Mouse (Mus musculus) T-cell, adult 2 months (primary cell): ENCODE results near the gene Lamc1.
"Not testable (repeated sequence)": the region's sequence is repeated elsewhere in the genome, so short reads cannot be mapped to it uniquely, and the experiment has no call there.

ENCODE experiments used
- DNase-seq: peaks from one replicate; pipeline ENCODE4 v3.0.0; 2022; ENCODE audit warnings: low spot score

Gene Lamc1

DNA sequence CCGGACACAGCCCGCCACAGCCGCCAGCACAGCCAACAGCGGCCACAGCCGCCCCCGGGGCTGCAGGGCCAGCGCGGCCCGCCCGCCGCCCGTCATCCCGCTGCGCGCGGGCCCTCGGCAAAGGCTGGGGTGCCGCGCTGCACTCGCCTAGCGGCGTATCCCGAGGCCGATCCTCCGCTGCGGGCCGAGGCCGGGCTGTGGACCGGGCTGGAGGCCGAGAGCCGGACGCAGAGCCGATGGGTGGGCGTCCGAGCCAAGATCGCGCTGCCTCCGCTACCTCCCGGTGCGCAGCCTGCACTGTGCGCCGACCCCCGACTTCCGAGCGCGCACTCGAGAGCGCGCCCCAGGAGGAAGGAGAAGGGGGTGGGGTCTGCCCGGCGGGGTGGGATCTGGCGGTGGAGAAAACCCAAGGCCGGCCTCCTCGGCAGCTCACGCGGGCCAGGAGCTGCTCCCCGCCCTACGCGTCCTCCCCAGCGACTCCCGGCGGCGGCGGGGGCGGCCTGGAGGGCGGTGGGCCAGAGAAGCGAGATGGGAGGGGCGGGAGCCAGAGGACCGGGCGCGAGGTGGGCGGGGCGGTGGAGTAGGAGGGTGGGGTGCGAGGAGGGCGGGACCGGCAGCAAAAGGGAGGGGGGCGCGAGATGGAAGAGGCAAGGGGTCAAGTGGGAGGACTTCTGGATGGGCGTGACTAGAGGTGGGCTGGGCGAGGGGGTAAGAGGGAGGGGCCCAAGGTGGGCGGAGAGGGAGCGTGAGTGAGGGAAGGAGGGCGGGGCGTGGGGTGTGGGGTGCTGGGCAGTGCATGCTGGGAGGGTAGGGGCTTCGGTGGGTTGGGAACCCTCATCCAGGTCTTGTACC lies at the start of gene Lamc1:
Gene Lamc1 (minus strand): TSS at position 343 of the 852 bp plus-strand sequence.
- DNase-seq, result peak; percentile 18

DNA sequence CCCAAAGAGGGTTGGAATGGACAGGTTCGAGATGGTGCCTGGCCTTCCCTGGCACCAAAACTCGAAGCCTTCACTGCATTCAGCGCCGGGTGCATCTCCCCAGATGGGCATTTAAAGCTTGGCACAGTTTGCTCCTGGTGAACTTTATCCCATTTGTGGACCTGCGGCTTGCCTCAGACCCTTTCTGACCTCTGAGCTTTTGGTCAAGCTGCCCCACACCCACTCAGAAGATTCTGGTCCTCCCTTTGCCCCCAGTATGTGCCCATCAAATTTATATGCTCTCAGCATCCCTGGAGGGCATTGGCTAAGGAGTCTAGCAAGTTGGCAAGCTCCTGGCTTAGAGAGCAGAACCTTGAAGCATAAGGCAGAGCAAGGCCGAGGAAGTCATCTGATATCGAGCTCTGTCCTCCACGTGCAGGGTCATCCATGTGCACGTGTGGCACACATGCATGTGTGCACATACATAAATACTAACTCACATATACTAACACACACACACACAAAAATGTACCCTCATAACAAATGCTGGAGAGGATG lies 48.2 kb upstream of the Lamc1 start:
- no peak for DNase-seq

DNA sequence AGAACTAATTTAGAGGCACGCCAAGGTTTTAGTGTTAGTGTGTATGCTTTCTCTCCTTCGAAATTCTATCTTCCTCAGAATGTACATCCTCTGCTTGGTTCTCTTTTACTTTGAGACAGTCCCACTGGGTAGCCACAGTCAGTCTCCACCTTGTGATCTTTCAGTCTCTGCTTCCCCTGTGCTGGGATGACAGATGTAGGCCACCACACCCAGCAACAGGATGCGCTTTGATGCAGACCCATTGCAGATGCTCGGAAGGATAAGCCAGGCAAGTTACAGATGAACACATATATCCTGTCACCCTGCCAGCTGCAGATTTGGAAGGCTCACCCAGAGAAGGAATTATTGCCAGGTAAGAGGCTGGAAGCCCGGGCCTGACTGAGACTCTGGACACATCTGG lies 47.2 kb upstream of the Lamc1 start:
- peak; percentile 27 for DNase-seq

DNA sequence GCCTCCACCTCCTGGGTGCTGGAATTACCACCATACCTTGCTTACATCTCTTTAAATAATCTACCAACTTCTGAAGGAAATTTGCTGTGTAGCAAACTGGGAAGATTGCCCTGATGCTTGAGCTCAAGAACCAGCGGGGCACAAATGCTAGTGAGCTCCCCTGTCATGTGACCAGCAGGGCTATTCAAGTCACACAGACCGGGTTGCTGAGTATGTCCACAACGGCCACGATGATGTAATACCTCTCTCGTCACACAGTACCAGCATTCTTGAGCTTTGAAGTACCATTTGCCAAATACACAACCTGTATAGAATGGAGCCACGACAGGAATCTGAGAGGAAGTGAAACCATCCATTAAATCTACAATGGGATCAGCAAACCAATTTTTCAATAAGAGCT lies 46.0 kb upstream of the Lamc1 start:
- no peak for DNase-seq

DNA sequence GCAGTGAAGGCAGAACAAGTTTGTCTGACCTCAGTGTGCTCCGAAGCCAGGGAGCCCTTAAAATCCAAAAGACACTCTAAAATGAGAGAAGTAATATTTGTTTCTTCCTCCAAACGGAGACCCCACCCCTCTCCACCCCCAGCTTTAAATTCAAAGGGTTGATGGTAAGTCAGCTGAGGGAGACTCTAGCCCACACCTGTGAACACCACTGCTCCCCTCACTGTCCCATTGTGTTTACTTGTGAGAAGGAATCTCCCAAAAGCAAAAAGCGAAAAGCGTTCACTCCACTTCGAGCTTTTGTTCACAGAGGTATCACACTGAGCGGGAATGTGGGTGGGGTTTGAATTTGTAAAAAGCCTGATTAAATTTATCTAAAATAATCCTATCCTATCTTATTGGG lies 43.9 kb upstream of the Lamc1 start:
- no peak for DNase-seq

DNA sequence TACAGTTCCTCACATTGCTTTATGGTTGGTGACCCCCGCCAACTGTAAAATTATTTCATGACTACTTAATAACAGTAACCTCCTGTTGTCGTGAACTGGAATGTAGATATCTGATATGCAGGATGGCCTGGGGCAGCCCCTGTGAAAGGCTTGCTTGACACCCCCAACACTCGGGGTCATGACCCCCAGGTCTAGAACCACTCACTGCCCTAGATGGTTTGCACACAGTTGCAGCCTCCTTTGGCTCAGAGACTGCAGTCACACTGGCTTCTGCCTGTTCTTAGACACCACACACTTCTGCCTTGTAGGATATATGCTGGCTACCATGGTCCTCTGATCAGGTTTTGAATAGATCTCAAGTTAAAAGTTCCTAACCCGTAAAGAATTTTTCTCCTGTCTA lies 41.5 kb upstream of the Lamc1 start:
- no peak for DNase-seq

DNA sequence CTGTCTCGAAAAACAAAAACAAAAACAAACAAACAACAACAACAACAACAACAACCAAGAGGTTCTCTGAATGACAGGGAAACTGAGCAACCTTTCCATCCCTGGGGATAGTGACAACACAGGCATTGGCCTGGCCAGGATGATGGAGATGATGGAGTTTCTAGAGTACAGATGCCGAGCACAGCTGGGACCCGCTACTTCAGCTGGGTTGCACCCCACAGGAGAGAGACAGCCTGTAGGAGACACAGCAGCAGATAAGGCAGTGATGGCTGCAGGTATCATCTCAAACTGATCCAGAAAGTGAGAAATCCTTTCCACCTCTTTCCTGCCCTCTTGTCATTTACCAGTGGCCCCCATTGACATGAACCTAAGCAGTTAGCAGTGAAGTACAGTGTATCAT lies 39.3 kb upstream of the Lamc1 start:
- DNase-seq, result no peak

DNA sequence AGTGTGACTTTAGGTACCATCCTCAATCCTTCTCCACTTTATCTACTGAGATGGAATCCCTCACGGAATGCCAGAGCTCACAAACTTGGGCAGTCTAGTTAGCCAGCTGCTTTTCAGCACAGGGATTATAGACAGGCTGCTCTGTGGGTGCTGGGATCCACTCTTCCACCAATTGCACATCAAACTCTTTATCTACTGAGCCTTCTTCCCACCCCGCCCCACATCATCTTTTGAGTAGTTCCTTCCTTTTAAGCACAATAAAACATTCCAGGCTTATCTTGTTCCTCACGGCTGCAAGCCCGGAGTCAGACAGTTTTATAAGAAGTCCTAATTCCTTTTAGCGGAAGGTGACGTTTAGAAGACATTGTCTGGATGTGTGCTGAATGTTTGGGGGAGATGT lies 36.4 kb upstream of the Lamc1 start:
- DNase-seq, result no peak

DNA sequence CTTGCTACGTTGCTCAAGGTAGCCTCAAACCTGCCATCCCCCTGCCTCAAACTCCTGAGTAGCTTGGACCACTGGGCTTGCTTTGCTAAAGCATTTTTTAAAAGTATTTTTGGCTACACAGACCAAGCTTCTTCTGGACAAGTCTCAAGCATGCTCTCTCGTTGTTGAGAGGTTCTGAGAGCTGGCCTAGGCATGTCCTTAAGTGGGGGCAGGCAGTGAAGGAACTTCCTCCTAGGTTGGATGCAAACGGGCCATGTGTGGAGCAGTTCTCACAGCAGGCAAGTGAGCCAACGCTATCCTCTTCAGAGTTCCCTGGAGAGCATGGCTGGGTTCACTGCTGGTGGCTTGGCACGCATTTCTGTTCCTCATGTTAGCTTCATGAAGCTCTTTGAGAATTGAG lies 34.5 kb upstream of the Lamc1 start:
- DNase-seq, result no peak

DNA sequence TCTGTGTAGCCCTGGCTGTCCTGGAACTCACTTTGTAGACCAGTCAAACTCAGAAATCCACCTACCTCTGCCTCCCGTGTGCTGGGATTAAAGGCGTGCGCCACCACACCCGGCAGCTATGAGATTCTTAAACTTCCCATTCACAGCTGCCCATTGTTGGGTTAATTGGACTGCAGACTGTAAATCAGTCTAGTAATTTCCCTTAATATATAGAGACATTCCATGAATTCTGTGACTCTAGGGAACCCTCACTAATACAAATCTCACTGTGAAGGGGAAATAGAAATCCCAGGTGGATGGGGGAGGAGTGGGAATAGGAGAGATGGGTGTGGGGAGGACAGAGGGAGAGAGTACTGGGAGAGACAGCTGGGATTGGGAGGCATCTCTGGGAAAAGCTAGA lies 29.3 kb upstream of the Lamc1 start:
- DNase-seq, result no peak

DNA sequence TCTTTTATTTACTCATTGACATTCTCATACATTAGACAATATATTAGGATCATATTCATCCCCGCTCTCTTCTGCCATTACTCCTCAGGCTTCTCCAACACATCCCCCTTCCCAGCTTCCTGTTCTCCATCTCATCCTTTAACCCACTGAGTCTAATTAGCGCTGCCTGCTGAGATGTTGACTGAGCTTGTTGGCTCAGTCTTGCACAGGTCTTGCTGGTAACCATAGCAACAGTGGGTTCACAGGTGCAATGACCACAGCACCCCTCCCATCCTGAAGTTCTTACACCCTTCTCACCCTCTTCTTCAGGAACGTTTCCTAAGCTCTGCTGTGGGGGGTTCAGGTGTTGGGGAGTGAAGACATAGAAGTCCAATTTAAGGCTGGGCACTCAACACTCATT lies 28.0 kb upstream of the Lamc1 start:
- no peak for DNase-seq

DNA sequence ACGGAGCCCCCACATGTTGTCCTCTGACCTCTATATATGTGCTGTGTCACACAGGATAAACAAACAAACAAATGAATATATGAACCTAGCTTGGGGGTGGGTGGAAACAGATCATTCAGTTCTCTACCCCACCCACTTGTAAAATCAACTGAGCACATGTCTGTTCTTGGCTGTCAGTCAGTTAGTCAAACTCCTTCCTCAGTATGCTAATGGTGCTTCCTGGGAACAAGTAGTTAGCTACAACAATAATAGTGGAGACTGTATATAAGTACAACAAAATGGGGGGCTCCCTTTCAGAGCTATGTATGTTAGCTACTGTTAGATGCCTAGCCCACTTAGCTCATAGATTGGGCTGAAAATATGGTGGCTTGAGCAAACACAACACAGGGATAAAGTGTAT lies 24.6 kb upstream of the Lamc1 start:
- DNase-seq, result no peak

DNA sequence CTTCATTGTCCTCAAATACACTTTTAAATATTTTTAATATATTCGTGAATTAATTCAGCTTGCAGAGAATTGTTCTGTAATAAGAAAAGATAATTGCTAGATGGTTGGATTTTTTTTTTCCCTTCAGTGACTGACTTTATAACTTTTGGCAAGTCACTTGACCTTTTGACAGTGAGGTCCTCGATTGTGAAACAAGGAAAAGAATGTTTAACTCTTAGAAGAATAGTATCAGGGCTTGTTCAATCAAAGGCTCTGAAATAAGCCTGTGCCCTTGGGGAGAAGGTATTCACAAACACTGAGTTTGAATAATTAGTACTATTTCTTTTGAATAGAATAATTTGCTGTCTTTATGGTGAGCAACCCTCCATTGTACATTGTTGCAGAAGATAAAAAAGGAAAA lies 21.9 kb upstream of the Lamc1 start:
- no peak for DNase-seq

DNA sequence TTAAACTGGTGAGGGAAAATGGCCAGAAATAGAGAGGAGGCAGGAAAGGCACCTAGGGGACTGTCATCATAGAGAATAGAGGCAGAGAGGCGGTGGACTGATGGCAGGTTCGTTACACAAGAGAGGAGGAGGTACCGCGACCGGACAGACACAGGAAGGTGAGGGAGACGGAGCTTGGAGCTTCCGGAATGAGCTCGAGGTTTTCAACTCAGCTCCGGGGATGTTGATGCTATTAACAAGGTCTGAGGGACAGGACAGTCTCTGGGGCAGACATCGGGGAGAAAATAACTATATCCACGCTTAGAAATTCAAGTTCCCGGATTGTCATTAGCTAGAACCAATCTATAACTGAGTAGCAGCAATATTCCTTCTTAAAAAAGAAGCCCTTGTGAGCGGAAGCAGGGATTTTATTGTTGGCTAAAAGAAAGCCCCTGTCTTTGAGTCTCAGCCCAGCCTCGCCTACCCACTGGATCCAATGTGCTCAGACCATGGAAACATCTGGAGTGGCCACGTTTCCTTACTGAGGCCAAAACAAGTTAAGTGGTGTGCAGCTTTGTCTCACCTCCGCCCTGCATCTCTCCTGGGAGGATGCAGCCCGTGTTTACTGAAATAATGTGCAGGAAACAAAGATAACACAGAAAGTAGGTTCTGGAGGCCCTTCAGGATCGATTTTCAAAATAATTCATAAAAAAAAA lies 21.3 kb upstream of the Lamc1 start:
- no peak for DNase-seq

DNA sequence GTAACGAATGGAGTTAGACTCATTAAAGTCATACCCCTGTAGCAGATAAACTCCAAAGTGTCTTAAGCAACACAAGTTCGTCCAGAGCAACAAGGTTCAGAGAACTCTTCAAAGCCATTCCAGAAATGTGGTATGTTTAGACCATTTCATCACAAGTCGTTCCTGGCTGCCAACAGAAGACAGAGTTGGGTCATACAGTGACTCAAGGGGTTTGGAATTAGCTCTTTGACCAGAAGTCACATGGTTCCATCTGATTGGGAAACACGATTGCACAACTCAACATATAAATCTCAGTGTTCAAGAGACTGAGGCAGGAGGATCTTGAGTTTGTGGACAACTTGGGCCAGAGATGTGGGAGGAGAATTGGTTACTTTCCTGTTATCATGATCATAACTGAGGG lies 18.4 kb upstream of the Lamc1 start:
- no peak for DNase-seq

DNA sequence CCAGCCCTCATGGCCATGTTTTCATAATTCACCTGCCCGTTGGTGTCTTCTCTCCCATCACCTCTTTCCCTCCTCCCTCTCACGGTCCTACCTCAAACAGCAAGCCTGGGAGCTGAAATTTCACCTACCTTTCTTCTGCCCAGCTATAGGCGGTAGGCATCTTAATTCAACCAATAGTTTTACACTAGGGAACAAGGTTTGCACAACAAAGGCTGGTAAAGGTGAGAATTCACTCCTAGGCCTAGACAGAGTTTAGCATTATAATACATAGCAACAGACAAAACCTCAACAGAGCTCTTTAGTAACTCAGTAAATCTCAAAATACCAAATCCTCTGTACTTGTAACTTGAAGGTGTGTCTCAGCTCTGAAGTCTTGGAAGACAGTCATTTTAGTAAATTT lies 15.1 kb upstream of the Lamc1 start:
- no peak for DNase-seq

DNA sequence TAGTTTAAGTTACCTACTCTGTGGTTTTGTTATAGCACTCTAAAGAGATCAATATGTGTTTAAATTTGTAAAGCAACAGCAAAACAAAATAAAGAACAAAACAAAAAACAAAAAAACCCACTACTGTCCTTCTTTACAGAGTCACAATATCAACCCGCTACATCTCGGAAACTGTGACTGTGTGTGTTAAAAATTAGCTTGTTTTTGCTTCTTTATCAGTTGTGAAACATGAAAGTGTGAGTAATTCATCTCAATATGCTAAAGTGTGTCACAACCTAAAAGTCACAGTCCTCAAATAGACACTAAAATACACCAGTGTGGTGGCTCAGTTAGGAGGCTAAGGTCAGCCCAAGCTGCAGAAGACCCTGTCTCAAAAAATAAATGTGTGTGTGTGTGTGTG lies 14.5 kb upstream of the Lamc1 start:
- no peak for DNase-seq

DNA sequence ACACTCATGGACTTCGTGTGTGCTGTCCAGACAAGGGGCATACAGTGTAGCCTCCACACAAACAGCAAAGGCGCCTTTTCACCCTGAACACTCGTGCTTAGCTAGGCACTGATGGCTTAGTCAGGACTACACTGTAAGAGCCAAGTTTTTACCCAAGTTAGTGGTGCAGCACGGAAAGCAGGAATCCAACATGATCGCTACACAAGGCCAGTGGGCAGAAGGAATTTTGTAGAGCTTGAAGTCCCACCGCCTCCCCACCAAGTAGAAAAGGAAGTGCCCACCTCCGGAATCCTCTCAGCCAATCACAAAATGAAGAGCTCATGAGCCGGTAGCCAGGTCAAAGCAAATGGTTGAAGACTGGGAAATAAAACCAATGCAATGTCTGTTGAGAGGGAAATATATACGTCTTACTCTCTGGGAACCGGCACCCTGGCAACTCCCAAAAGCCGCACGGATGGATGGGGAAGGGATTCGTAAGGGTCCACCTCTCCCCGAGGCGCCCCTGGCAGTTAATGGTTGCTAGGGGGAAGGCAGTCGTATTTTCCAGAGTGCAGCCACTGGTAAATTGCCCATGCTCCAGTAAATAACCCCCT lies 13.2 kb upstream of the Lamc1 start:
- DNase-seq, result no peak

DNA sequence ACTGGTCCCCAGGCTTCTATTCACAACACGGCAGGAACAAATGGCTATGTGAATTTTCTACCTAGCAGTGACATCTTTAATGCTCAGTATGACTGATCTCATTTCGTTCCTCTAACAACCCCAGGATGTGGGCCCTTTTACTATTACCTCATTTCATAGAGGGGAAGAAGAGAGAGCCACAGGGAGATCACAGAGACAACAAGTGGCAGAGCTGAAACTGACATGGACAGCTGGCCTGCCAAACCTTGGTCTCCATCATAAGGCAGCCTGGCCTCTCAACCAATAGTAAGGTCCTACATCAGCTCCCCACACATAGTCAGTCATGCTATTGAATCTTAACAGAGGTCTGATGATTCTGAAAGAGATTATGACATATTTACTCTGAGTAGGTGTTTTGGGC lies 12.4 kb upstream of the Lamc1 start:
- no peak for DNase-seq

DNA sequence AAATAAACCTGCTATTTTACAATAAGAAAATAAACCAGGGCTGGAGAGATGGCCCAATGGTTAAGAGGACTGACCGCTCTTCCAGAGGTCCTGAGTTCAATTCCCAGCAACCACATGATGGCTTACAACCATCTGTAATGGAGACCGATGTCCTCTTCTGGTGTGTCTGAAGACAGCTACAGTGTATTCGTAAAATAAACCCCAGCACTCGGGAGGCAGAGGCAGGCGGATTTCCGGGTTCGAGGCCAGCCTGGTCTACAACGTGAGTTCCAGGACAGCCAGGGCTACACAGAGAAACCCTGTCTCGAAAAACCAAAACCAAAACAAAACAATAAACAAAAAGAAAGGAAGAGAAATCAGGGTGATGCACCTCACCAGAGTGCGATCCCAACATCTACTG lies 2.9 kb upstream of the Lamc1 start:
- not testable (repeated sequence) for DNase-seq

DNA sequence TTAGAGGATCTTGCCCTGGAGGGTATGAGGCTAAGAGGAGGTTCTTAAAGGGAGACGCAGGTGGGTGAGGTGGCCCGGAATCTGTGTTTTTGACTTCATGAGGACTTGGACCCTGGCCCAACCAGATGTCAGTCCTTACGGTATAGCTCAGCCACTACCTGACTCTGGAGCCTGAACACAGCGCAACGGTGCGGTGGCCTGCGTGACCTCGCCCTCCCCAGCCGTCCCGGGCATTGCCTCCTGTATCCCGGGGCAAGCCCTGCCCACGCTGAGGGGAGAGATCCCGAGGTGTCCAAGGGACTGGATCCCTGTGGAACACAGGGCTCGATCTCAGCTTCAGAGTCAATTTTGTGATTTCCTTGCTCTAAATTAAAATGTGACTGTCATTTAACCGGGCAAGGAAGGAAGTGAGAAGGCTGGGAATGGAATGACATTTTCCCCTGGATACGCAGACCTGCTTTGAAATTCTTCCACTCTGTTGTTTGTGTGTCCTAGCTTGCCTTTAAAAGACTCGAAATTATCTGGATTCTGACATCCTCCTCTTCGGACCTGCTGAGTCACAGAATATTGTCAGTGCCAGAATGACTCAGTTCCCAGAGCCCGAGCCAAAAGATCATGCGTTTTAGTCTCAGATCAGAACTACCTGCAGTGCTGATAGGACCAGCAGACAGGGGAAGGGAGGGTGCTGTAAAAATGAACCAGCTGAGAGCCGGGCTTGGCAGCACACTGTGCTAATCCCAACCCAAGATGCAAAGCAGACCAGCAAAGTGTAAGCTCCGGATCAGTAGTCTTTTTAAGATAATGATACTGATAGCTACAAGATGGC lies 923 bp upstream of the Lamc1 start:
- DNase-seq, result no peak

DNA sequence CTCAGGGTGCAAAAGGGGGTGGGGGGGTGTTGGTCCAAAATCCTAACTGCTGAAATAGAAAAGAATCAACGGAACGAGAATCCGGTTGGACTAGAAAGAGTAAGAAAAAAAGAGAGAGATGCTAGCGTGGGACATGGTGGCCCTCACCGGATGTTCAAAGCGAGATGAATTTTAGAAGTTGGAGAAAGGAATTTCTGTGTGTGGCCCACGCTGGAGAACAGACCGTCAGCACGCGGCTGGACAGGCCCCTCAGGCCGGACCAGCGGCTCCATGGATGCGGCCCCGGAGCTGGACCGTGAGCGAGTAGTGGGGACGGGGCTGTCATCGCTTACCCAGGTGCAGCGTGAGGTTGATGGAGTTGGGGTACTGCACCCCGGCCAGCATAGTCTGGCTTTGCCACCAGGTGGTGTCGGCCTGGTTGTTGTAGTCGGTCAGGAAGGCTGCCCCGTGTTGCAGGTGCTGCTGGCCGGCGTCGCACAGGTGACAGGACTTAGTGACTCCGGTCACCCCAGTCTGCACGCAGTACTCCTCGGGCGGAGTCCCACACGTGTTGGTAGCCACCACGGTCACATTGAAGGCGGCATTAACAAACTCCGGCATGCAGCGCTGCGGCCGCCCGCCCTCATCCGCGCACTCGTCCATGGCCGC lies 666 bp downstream of the Lamc1 start:
- peak; percentile 40 for DNase-seq
